Mouse (Mus musculus) myocyte (in vitro differentiated cells): ENCODE results near the gene Guca2b. TPM values are rescaled to one million over a fixed set of nuclear protein-coding genes. Genes with fewer than 3 reads are reported as not detected.

Experiments
- H3K27me3 ChIP-seq: one replicate; pipeline ENCODE4 v1.6.1; 2011; ENCODE audit not compliant: control insufficient read depth, insufficient read depth, insufficient read length
- H3K36me3 ChIP-seq: one replicate; pipeline ENCODE4 v1.6.1; 2011; ENCODE audit not compliant: control insufficient read depth, insufficient read depth
- H3K4me2 ChIP-seq: one replicate; pipeline ENCODE4 v1.6.1; 2011; ENCODE audit warnings: low read depth, control low read depth
- H3K4me3 ChIP-seq: one replicate; pipeline ENCODE4 v1.5.1; 2011; ENCODE audit warnings: mild to moderate bottlenecking, control low read depth, moderate library complexity
- H3K79me2 ChIP-seq: one replicate; pipeline ENCODE4 v1.6.1; 2011; ENCODE audit not compliant: control insufficient read depth, insufficient read depth
- H3ac ChIP-seq: one replicate; pipeline ENCODE4 v1.6.1; 2011; ENCODE audit not compliant: control insufficient read depth, insufficient read length
- CEBPB ChIP-seq: IDR thresholded peaks from 2 replicates; pipeline ENCODE4 v1.6.1; 2011; ENCODE audit warnings: mild to moderate bottlenecking, moderate library complexity; ENCODE audit not compliant: poor library complexity, insufficient read depth, severe bottlenecking
- E2F4 ChIP-seq: IDR thresholded peaks from one replicate; pipeline ENCODE4 v1.6.1; 2011; ENCODE audit warnings: mild to moderate bottlenecking, control low read depth, moderate library complexity; ENCODE audit not compliant: insufficient read depth
- MAX ChIP-seq: IDR thresholded peaks from one replicate; pipeline ENCODE4 v1.6.1; 2011; ENCODE audit warnings: low read depth, mild to moderate bottlenecking, control low read depth
- MYOD1 ChIP-seq, 3 experiments: IDR thresholded peaks; one replicate each; pipeline ENCODE4 v1.6.1; 2011; ENCODE audit warnings: control low read depth in 2 of 3, low read depth in 2 of 3, mild to moderate bottlenecking in 2 of 3, moderate library complexity in 1 of 3; ENCODE audit not compliant: insufficient read length in 2 of 3, control insufficient read depth in 1 of 3
- MYOG ChIP-seq, 3 experiments: IDR thresholded peaks; one replicate each; pipeline ENCODE4 v1.6.1; 2011; ENCODE audit warnings: control low read depth in 2 of 3, low read depth in 2 of 3, mild to moderate bottlenecking in 2 of 3; ENCODE audit not compliant: insufficient read length in 2 of 3, control insufficient read depth in 1 of 3, insufficient read depth in 1 of 3
- POLR2A ChIP-seq: IDR thresholded peaks from one replicate; pipeline ENCODE4 v1.6.1; 2011; ENCODE audit warnings: low read depth, mild to moderate bottlenecking, control low read depth, moderate library complexity; ENCODE audit not compliant: insufficient read length
- POLR2AphosphoS2 ChIP-seq: IDR thresholded peaks from one replicate; pipeline ENCODE4 v1.6.1; 2011; ENCODE audit warnings: low read depth, control low read depth; ENCODE audit not compliant: insufficient read length
- REST ChIP-seq: IDR thresholded peaks from one replicate; pipeline ENCODE4 v1.6.1; 2011; ENCODE audit warnings: mild to moderate bottlenecking, control low read depth, moderate library complexity; ENCODE audit not compliant: insufficient read depth, insufficient read length
- SRF ChIP-seq: IDR thresholded peaks from one replicate; pipeline ENCODE4 v1.6.1; 2011; ENCODE audit warnings: low read depth; ENCODE audit not compliant: control insufficient read depth, insufficient read length
- TCF12 ChIP-seq: IDR thresholded peaks from one replicate; pipeline ENCODE4 v1.6.1; 2011; ENCODE audit warnings: mild to moderate bottlenecking, control low read depth; ENCODE audit not compliant: poor library complexity, insufficient read depth, severe bottlenecking
- TCF3 ChIP-seq: IDR thresholded peaks from one replicate; pipeline ENCODE4 v1.6.1; 2011; ENCODE audit warnings: low read depth, control low read depth; ENCODE audit not compliant: insufficient read length
- USF1 ChIP-seq: IDR thresholded peaks from one replicate; pipeline ENCODE4 v1.6.1; 2011; ENCODE audit warnings: low read depth, mild to moderate bottlenecking, control low read depth, moderate library complexity
- polyA plus RNA-seq: library from polyadenylated mRNA; unstranded; fragments of >200 nt; fragmentation: generic; extraction: Trizol; gene quantifications from one replicate; pipeline ENCODE4 v1.2.1, GENCODE M21; 2012; ENCODE audit warnings: missing spikeins

Gene Guca2b
- polyA plus RNA-seq, 1 experiment = not detected

- H3ac ChIP-seq = no peak overlapping the region
- no peak for TF ChIP-seq TCF3
- TF ChIP-seq MYOG (IDR thresholded peaks at IDR 0.05; ENCODE audit: control insufficient read depth in 1 of 3, insufficient read depth in 1 of 3, insufficient read length in 2 of 3, low read depth in 2 of 3) = no peak
- TF ChIP-seq REST = no peak
- TF ChIP-seq POLR2AphosphoS2 = no peak
- no peak for TF ChIP-seq CEBPB
- no peak for TF ChIP-seq POLR2A
- no peak for TF ChIP-seq E2F4
- no peak for TF ChIP-seq MAX
- TF ChIP-seq USF1 = no peak
- no peak for TF ChIP-seq MYOD1 (IDR thresholded peaks at IDR 0.05; ENCODE audit: control insufficient read depth in 1 of 3, insufficient read length in 2 of 3, low read depth in 2 of 3)
- no peak for TF ChIP-seq SRF
- no peak for TF ChIP-seq TCF12
- H3K4me2 ChIP-seq = no peak overlapping the region
- no peaks in the 10 kb centered on the region for H3K79me2 ChIP-seq
- H3K36me3 ChIP-seq = no peaks in the 10 kb centered on the region
- H3K27me3 ChIP-seq = peaks cover 11% of the 10 kb centered on the region
- H3K4me3 ChIP-seq = no peak overlapping the region
Measured at GRCm38 (mm10) chr4:119698339-119698738, 39.6 kb upstream of the Guca2b start.

GRCm38 (mm10) chr4:119685746-119686145 lies 27.0 kb upstream of the Guca2b start:
- Histone ChIP-seq H3K4me3 (no peak overlapping the region), H3K27me3 (peaks cover 6% of the 10 kb centered on the region), H3ac (no peak overlapping the region), H3K4me2 (no peak overlapping the region), H3K79me2 (no peaks in the 10 kb centered on the region), H3K36me3 (no peaks in the 10 kb centered on the region)
- TF ChIP-seq REST (no peak), MYOD1 (IDR thresholded peaks at IDR 0.05; ENCODE audit: control insufficient read depth in 1 of 3, insufficient read length in 2 of 3, low read depth in 2 of 3) (peak in 2 of 3 experiments; percentile 76 to 79)

GRCm38 (mm10) chr4:119682596-119682995 lies 23.8 kb upstream of the Guca2b start:
- no peak for TF ChIP-seq CEBPB
- TF ChIP-seq MYOG (IDR thresholded peaks at IDR 0.05; ENCODE audit: control insufficient read depth in 1 of 3, insufficient read depth in 1 of 3, insufficient read length in 2 of 3, low read depth in 2 of 3) = no peak
- no peak for TF ChIP-seq POLR2A
- no peak for TF ChIP-seq TCF3
- TF ChIP-seq REST = no peak
- TF ChIP-seq USF1 = no peak
- TF ChIP-seq MYOD1 (IDR thresholded peaks at IDR 0.05; ENCODE audit: control insufficient read depth in 1 of 3, insufficient read length in 2 of 3, low read depth in 2 of 3) = no peak
- TF ChIP-seq TCF12 = no peak
- no peak for TF ChIP-seq E2F4
- TF ChIP-seq POLR2AphosphoS2 = no peak
- TF ChIP-seq MAX = no peak
- TF ChIP-seq SRF = no peak
- H3K79me2 ChIP-seq = no peaks in the 10 kb centered on the region
- H3K27me3 ChIP-seq = peaks cover 9% of the 10 kb centered on the region
- H3ac ChIP-seq = no peak overlapping the region
- H3K4me2 ChIP-seq = no peak overlapping the region
- H3K4me3 ChIP-seq = no peak overlapping the region
- no peaks in the 10 kb centered on the region for H3K36me3 ChIP-seq

GRCm38 (mm10) chr4:119672685-119673084 lies 13.9 kb upstream of the Guca2b start:
- no peak overlapping the region for H3ac ChIP-seq
- no peak for TF ChIP-seq USF1
- TF ChIP-seq CEBPB = no peak
- TF ChIP-seq MYOD1 (IDR thresholded peaks at IDR 0.05; ENCODE audit: control insufficient read depth in 1 of 3, insufficient read length in 2 of 3, low read depth in 2 of 3) = no peak
- TF ChIP-seq MAX = no peak
- TF ChIP-seq E2F4 = no peak
- no peak for TF ChIP-seq POLR2AphosphoS2
- TF ChIP-seq POLR2A = no peak
- TF ChIP-seq TCF12 = no peak
- no peak for TF ChIP-seq TCF3
- no peak for TF ChIP-seq MYOG (IDR thresholded peaks at IDR 0.05; ENCODE audit: control insufficient read depth in 1 of 3, insufficient read depth in 1 of 3, insufficient read length in 2 of 3, low read depth in 2 of 3)
- no peak for TF ChIP-seq REST
- TF ChIP-seq SRF = no peak
- no peak overlapping the region for H3K4me3 ChIP-seq

GRCm38 (mm10) chr4:119671164-119671563 lies 12.4 kb upstream of the Guca2b start:
- no peaks in the 10 kb centered on the region for H3K36me3 ChIP-seq
- no peaks in the 10 kb centered on the region for H3K79me2 ChIP-seq
- H3ac ChIP-seq = no peak overlapping the region
- H3K4me3 ChIP-seq = no peak overlapping the region
- H3K4me2 ChIP-seq = no peak overlapping the region
- H3K27me3 ChIP-seq = peaks cover 37% of the 10 kb centered on the region
- TF ChIP-seq USF1 (no peak), TCF12 (no peak), SRF (no peak), REST (no peak), CEBPB (no peak), MYOG (IDR thresholded peaks at IDR 0.05; ENCODE audit: control insufficient read depth in 1 of 3, insufficient read depth in 1 of 3, insufficient read length in 2 of 3, low read depth in 2 of 3) (no peak), MYOD1 (IDR thresholded peaks at IDR 0.05; ENCODE audit: control insufficient read depth in 1 of 3, insufficient read length in 2 of 3, low read depth in 2 of 3) (no peak), TCF3 (no peak), E2F4 (no peak)

More at GRCm38 (mm10) chr4:119672685-119673084, 13.9 kb upstream of the Guca2b start:
- H3K4me2 ChIP-seq = no peak overlapping the region
- H3K36me3 ChIP-seq = no peaks in the 10 kb centered on the region
- peaks cover 37% of the 10 kb centered on the region for H3K27me3 ChIP-seq
- no peaks in the 10 kb centered on the region for H3K79me2 ChIP-seq
